Mouse (Mus musculus): ENCODE results near the gene Rgmb.

Rgmb gene

DNA sequence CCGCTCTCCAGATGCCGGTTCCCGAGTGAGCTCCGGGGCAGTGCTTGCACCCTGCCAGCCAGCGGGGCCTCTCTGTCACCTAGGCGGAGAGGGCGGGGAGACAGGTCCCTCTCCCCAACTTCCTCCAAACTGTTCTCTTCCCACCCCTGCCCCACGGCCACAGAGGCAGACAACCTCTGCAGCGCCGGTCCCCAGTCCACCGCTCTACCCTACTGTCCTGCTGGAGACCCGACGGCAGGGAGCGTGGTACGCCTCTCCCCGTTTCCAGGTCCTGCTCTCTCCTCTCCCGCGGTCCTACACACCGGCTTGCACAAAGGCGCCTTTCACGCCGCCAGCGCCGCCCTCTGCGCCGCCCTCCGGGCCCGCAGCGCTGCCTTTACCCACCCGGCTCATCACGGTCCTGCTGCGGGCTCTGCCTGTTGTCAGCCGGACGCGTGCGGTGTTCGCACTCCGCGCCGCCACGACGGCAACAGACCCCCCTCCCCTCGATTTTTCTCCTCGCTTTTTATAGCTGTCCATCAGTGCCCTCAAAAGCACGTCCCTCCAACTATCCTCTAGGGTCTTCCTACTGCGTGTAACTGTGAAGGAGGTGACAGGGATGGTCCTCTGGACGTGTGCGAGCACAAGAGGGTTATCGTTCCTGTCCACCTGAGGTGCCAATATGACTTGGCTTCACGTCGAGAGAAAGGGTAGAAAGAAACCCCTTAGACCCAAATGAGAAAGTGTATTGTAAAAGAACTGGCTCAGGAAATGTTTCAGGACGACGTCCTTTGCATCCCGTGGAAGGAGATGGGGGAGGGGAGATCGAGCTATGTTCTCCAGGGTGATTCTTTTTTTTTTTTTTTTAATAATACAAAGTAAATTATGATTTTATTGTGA lies at the start of gene Rgmb:
Gene Rgmb, minus strand, starts transcription at position 274 of the 879 bp plus-strand sequence.
- no peak for DNase-seq (ENCODE audit: low spot score)

DNA sequence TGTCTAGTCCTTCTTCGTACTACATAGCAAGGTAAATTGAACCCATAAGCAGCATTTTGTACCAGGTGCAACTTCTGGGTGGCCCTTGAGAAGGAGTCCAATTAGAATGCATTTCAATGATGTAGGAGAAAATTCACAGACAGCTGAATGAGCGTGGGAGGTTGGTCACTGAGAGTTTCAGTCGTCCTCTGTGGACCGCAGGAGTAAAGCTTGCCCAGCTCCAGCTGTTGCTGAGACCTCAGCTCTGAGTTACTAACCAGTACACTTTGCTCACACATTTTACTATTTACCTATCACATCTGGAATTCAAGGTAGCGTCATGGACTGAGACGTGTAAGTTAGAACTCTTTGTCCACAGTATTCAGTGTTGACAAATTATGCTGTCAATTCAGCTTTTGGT lies 43.9 kb upstream of the Rgmb start:
- no peak for DNase-seq (ENCODE audit: low spot score)

DNA sequence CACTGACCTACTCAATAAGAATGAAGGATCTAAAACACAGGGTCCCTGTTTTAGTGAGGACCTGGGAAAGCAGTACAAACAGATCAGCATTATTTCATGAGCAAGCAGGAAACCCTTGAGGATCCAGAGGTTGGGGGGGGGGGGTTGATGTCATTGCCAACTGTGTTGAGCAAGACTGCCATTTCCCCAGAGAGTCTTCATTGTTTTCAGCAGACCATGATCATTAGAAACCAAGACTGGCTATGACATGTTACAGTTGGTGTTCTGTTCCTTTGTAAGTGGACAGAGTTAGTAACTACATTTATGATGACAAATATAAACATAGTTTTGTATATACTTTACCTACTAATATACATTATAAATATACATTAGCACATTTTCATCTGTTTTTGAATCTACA lies 41.3 kb upstream of the Rgmb start:
- no peak for DNase-seq (ENCODE audit: low spot score)

DNA sequence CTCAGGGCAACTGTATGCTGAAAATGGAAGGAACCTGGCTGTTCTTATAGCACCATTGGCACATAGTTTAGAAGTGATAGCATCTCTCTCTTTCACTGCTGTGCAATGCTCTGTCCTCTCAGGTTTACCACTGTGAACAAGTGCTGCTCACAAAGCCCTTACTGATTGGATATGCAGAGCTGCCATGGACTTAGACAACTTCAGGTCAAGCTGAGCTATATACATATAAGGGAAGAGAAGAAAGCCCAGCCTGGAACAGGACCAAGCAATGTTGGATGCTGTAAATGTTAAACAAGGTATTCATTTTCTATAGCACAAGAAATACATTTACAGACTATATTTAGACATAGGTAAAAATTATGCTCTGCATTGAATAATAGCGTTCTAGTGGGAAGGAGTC lies 34.4 kb upstream of the Rgmb start:
- no peak for DNase-seq (ENCODE audit: low spot score)

DNA sequence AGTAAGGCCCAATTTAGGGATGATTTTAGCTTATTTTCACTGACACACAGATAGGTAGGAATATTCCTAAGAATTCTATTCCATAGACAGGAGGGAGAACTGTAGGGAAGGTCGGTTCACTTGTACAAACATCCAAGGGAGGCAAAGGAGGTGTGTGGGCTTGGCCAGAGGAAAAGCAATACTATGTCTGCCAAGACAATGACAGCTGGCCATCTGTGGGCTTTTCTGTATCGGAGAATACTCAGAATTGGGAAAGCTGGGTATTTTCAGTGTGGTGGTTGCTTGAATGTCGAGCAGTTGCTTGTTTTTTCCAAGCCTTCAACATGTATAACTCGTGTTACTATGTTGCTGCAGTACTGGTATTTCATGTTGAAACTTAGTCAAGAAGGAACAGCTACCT lies 31.5 kb upstream of the Rgmb start:
- no peak for DNase-seq (ENCODE audit: low spot score)

DNA sequence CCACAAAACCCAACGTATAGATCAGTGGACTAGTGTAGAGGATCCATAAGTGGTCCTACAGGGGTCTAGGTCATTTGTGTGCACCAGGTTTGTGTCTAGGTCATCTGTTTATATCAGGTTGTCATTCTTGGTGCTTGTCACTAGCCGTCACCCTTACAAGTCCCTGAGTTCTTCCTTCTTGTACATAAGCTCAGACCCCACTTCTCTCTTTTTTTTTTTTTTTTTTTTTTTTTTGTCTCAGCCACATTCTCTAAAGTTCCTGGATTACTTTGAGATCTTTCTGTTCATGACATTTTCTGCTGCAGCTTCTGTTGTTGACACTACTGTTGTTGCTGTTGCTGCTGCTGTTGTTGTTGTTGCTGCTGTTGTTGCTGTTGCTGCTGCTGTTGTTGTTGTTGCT lies 22.3 kb upstream of the Rgmb start:
- DNase-seq (ENCODE audit: low spot score), result no peak

DNA sequence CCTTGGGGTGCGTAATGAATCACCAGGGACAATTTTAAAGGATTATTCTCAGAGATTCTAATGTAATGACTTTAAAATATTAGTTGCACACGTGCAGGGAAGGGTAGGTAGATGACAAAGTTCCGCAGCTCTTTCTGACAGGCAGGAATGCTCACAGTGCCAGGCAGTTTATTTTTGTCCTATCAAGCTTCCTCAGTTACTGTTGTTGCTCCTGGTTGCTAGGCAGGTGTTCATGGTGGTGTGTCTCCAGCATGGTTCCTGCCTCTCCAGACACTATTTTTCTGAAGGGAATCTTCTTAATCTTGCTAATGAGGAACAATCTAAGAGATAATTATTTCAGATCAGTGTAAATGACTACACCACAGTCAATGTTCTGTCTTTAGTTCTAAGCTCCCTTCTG lies 19.7 kb upstream of the Rgmb start:
- no peak for DNase-seq (ENCODE audit: low spot score)

DNA sequence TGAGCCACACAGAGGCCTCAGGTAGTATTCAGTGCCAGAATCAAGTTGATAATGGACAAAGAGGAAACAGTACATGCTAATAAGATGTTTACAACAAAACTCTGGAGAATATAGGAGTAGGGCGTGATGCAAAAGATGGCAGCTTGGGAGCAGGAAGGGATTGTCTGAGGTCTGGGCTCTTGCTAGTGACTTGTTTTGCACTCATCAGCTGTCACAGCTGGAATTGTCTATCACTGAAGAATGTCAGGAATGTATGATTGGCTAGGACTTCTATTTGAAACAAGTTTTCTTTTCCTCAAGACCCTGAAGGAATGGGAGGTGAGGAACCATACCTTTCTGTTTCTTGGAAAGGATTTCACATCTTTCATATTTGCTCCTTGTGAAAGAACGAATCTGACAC lies 10.6 kb upstream of the Rgmb start:
- DNase-seq (ENCODE audit: low spot score), result no peak

DNA sequence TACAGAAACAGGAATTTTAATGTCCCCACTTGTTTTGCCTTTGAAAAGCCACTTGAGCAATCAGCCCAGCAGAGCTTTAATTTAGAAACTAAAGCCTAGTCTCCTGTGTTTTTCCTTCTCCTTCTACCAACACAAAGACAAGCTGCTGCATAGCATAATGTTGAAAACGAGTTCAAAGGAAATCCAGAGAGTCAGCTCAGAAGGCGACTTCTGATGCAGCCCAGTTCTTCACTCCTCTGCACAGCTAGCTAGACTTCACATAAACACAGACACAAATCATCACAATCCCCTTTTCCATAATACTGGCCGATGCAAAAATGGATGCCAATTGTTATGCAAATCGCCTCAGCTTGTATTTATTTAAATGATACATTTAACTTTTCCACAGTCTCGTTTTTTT lies 1.6 kb upstream of the Rgmb start:
- DNase-seq (ENCODE audit: low spot score), result no peak

DNA sequence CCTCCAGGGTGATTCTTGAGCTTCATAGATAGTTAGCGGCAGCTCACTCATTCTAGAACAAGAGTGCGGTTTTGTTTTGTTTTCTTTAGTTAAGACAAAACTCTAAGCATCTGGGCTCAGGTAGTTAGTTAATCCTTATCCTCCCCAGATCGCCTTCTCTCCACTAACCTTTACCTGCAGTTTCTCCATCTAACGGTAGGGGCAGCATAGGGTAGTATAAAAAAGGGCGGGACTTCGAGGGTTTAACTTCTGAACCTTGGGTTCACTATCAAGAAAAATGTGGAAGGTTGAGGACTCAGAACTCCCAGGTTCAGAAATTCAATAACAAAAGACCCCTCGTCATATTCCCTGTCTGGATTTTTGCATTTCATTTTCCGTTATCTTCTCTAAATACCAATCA lies 971 bp upstream of the Rgmb start:
- DNase-seq (ENCODE audit: low spot score), result no peak

DNA sequence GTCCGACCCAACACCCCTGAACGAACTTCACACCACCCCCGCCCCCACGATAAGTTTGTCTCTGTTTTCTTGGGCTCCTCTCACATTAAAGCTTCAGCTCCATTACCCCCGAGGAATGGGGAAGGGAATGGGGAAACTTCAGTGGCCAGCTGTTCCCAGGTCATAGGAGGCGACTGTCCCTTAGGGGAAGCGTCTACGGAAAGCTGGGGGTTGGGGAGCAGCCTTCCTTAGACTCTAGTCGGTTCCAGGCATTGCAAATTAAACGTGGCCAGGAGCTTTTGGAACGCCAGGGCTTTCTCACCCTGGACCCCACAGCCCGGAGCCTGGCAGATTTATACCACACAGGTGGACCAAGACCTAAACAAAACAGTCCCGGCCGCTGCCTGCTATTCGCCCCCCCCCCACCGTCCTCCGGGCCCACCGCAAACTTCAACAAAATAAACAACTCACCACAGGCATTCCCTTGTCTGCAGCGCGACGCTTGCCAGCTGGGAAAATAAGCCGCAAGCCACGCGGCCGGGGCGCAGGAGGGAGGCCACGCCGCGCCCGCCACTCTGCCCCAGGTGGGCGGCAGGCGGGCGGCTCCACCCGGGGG lies 571 bp downstream of the Rgmb start:
- DNase-seq (ENCODE audit: low spot score), result no peak

DNA sequence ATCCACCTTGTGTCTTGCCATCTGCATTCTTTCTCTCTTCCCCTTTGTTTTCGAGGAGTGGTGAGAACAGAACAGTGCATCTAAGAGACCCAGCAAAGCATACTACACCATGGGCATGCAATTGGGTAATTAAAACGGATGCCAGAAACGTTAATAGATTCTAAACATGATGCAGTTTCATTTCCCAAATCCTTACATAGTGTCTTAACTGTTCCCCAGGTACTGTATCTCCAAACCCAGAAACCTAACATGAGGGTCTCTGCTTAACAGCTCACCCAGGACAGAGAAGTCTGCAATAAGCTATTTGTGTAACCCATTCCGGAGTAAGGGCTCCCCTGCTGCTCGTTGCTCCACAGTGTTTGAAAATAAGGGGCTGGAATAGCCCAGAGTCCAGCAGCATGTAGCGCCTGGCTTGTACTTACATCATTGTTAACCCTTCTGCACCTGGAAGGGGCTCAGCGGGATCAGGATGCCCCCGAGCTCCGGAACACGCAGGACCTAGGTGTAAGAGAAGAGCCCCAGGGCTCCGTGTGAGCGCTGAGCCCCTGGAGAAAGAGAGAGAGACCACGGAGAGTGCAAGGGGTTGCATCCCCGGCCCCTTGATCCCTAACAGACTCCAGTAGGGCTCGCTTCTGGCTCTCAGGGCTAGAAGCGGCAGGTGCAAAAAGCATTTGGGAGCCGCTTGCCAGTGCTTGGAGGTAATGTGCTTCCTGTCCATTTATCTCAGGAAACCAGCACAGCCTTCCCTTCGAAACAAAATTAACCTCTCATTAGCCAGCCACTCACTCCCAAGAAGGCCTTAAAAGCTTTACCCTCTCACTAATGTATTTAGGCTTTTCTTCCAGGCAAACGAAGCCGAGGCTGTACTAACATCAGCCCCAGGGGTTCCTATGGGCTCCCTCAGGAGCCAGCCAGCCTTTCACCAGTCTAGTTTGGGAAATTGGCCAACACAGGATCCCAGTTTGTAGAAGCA lies 1.4 kb downstream of the Rgmb start:
- DNase-seq (ENCODE audit: low spot score), result no peak

DNA sequence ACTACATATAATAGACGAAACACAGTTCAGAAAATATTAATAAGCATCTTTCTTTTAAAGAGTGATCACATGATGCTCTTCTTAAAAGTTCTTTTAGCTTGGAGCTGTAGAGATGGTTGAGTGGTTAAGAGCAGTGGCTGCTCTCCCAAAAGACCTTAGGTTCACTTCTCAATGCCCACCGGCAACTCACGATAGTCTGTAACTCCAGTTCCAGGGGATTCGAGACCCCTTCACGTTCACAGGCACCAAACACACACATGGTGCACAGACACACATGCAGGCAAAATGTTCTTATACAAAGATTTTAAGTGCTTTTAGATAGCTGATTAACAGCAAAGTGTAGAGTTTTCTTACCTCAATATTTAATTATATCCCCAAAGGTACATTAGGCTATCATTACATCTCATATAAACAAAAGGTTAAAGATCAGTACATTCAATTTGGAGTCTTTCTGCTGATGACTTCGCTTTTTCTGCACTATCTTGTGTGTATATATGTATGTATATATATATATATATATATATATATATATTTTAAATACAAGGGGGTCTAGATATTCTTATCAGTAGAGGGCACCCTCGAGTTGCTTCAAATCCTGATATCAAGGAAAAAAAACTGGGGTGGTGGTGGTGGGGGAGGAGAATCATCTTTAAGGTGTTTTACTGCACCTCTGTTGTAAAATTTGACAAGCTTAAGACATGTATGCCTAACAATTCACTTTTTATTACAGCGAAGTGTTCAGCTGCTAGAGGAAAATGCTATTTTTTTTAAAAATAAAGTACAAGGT lies 2.5 kb downstream of the Rgmb start:
- no peak for DNase-seq (ENCODE audit: low spot score)

DNA sequence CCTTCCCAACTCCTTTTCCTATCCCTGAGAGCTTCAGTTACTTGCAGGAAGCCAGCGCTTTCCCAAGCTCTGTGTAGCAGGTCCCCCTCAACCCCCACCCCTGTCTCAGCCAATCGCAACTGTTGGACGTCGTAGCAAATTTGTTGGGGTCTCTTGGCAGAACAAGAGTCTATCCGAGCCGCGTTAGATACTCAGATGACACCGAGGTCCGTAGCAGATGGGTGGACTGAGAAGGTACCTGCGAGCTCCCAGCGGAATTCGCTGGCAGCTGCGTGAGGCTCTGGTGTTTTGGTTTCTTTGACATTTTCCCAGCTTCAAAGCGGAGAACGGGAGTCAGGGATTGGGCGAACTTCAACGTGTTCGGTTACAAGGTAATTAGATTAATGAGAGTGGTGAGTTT lies 3.9 kb downstream of the Rgmb start:
- DNase-seq (ENCODE audit: low spot score), result no peak

DNA sequence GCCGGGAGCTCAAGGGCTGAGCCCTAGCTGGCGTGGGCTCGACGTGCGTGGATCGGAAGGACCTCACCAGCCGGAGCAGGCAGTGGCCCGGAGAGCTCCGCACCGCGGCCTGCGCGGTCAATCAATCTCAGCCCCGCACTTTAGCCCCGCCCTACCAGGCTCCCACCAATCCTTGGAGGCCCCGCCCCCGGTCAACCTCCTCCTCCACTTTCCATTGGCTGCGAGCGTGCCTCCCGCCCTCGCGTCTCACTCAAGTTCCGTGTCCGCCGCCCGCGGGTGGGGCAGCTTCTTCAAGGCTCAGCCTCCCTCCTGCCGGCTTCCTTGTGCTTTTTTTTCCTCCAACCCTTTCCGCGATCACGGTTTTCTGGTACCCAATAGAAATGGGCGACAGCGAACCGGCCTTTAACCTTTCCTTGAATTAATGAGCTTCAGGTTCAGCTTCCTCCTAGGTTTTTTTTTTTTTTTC lies 4.4 kb downstream of the Rgmb start:
- DNase-seq (ENCODE audit: low spot score), result peak; percentile 96

DNA sequence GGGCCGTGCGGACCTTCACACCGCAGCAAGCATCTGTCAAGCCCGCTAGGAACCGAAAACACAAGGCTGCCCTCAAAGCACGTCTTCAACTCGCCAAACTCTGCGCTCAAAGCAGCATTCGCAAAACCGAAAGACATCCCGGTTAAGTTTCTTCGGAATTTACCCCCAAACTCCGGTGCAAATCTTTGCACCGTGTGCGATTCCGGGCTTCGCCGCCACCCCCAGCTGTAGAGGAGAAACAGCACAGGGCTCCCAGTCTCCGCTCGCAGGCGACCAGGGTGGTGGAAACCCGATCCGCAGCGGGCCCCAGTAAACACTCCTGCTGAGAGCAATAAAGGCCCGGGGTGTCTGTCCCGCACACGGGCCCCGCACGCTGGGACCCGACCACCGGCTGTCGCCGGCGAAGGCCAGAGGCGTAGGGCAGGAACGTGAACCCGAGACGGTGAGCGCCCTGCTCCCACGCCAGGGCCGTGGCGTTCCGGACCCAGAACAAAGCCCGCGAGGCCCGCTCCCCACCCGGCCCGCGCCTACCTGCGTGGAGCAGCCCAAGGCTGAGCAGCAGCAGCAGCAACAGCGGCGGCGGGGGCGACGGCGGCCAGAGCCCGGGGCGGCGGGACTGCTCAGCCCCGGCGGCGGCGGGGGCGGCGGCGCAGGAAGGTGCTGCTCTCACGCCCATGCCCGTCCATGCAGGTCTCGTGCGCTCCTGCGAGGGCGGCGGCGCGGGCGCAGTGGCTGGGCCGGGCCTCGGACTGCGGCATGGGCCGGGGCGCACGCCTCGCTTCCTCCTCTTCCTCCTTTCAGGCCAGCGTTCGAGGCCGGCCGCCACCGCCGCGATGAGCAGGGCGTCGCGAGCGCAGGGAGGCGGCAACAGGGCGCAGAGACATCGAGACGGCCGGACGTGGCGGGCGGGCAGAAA lies 5.1 kb downstream of the Rgmb start:
- no peak for DNase-seq (ENCODE audit: low spot score)

DNA sequence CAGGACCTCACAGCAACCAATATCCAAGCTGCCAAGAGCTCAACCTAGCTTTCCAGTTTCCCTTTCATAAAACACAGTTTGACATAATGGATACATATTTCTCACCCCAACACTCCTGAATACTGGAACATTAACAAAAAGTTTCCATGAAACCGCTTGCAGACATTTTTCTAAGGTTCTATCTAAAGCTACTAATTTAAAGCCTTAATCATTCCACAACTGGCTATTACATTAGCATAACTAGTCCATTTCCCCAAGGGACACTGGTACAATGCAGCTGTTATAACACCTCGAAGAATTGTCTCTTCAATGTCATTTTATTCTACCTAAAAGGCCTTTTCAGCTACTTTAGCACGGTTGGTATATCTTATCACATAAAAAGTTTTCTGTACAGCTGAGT lies 6.0 kb downstream of the Rgmb start:
- DNase-seq (ENCODE audit: low spot score), result no peak

DNA sequence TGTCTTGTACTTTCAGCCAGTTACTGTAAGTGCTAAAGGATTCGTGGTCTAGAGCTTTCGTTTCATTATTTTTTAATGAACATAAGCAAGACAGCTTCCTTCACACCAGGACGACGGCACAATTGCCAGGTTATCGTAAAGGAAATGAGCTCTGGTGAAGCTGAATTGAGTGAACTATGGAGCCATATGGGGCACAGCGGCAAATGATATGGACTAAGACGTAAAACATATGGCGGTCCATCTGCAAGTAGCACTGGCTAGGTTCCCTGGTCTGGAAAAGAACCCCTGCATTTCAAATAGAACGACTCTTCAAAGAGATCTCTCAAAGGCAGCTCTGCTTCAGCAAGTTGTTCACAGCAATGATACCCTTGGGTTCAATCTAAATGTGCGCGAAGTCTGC lies 6.5 kb downstream of the Rgmb start:
- no peak for DNase-seq (ENCODE audit: low spot score)

DNA sequence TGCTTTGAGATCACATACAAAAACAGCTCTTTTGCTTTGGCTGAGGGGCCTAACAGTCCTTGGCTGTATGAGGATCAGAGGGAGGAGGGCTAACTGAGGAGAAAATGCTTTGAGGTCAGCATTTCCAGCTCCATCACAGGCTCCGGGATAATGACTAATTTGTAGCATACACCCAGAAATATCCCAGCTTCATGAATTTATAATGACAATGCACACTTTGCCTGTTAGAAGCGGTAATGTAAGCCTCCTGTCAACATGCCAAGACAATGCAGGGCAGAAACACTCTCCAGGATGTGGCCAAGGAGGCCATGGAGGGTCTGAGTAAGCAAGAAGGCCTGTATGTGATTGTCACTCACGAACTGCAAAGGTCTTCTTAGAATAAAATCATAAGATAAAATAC lies 7.0 kb downstream of the Rgmb start:
- no peak for DNase-seq (ENCODE audit: low spot score)

DNA sequence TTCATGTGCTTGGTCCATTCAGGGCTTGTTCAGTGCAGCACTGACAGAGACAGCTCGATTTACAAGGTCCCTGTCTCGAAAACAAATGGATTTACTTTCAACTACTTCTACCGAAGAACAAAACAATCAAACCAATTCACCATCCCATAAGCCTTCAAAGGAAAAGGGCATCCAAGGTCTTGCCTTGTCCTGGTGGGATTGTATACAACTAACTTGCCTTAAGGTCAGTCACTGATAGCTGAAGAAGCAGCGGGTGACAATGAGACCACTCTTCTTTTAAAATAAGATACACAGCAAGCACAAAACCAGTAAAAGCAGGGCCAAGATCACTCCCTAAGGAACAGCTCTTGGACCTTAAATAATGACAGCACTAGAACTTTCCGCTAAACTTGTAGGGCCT lies 7.6 kb downstream of the Rgmb start:
- no peak for DNase-seq (ENCODE audit: low spot score)

DNA sequence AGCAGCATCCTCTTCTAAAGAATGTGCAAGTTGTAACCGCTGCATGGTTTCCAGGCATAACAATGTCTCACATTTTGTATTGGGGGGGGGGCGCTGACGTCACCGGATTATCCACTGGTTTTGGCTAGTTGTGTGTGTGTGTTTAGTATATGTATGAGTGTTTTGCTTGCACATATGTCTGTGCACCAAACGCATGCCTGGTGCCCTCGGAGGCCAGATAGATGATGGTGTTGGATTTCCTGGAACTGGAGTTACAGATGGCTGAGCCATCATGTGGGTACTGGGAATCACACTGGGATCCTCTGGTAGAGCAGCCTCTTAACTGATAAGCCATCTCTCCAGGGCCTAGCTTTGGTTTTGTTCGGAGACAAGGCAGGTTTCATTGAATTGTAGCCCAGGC lies 8.5 kb downstream of the Rgmb start:
- no peak for DNase-seq (ENCODE audit: low spot score)

Data from left cerebral cortex, adult 11 months (tissue).